Comparison of ENCODE assay signal across 8 mouse cellular contexts in genomic region chr3:32366246-32366734, GRCm38 (mm10). TPM values are rescaled to one million over a fixed set of nuclear protein-coding genes. Genes with fewer than 3 reads are reported as not detected.
DNase-seq lines count a peak whose midpoint lies in the region; ATAC-seq and TF ChIP-seq lines count a peak whose summit lies in the region.

No protein-coding gene starts in this region.

- no peak for TF ChIP-seq POLR2A in small intestine, adult 2 months (IDR thresholded peaks at IDR 0.05; ENCODE audit: low read depth, low read length)

- 62% methylated on average over 17 of the region's 17 CpGs for WGBS in lung, embryonic 15.5 days
- 55% methylated on average over 17 of the region's 17 CpGs for WGBS in hindbrain, embryonic 12.5 days
- 61% methylated on average over 17 of the region's 17 CpGs for WGBS in lung, postnatal 0 days
- 52% methylated on average over 17 of the region's 17 CpGs for WGBS in small intestine, adult 2 months

- no peaks in the 10 kb centered on the region for H3K27me3 ChIP-seq in lung, embryonic 15.5 days
- H3K27me3 ChIP-seq in hindbrain, embryonic 12.5 days: no peaks in the 10 kb centered on the region
- H3K27me3 ChIP-seq in lung, postnatal 0 days (replicated peaks; ENCODE audit: insufficient read depth, low read length): no peaks in the 10 kb centered on the region
- H3K27me3 ChIP-seq in small intestine, adult 2 months (ENCODE audit: control insufficient read depth, insufficient read depth, low read length): no peaks in the 10 kb centered on the region

- H3K27ac ChIP-seq in lung, embryonic 15.5 days: no peak overlapping the region
- peak overlapping the region; percentile 91 for H3K27ac ChIP-seq in hindbrain, embryonic 12.5 days
- H3K27ac ChIP-seq in lung, postnatal 0 days (ENCODE audit: low read length): no peak overlapping the region
- no peak overlapping the region for H3K27ac ChIP-seq in small intestine, adult 2 months (ENCODE audit: insufficient read depth, low read depth, low read length)

- H3K4me3 ChIP-seq in lung, embryonic 15.5 days: peak overlapping the region; percentile 80
- H3K4me3 ChIP-seq in hindbrain, embryonic 12.5 days: peak overlapping the region; percentile 88
- peak overlapping the region; percentile 82 for H3K4me3 ChIP-seq in lung, postnatal 0 days (ENCODE audit: low read depth, low read length)
- H3K4me3 ChIP-seq in small intestine, adult 2 months (ENCODE audit: low read depth, low read length): peak overlapping the region; percentile 92

- peak overlapping the region; percentile 93 for H3K4me2 ChIP-seq in lung, embryonic 15.5 days
- peak overlapping the region; percentile 75 for H3K4me2 ChIP-seq in hindbrain, embryonic 12.5 days (replicated peaks)
- peak overlapping the region; percentile 91 for H3K4me2 ChIP-seq in lung, postnatal 0 days (replicated peaks; ENCODE audit: low read depth, low read length)

- no peak for TF ChIP-seq EP300 in lung, postnatal 0 days (IDR thresholded peaks at IDR 0.05)

- no peak for ATAC-seq in lung, embryonic 15.5 days (ENCODE audit: borderline replicate concordance, extremely low read depth, low FRiP score, low TSS enrichment)
- ATAC-seq in hindbrain, embryonic 12.5 days (ENCODE audit: low FRiP score): peak; percentile 71
- no peak for ATAC-seq in lung, postnatal 0 days
- no peak for ATAC-seq in monocyte, adult 5-6 weeks (replicated peaks; ENCODE audit: insufficient number of reproducible peaks, low FRiP score, low TSS enrichment, poor library complexity, severe bottlenecking)
- no peak for ATAC-seq in CD4-positive, CD25-positive, alpha-beta regulatory T cell, adult 4 months

- peaks cover 7% of the 10 kb centered on the region for H3K4me1 ChIP-seq in lung, embryonic 15.5 days
- peaks cover 15% of the 10 kb centered on the region for H3K4me1 ChIP-seq in hindbrain, embryonic 12.5 days
- H3K4me1 ChIP-seq in lung, postnatal 0 days (ENCODE audit: insufficient read depth, low read depth, low read length): peaks cover 6% of the 10 kb centered on the region; the same call in 1 of the 2 replicates
- H3K4me1 ChIP-seq in small intestine, adult 2 months (ENCODE audit: control insufficient read depth, insufficient read depth, insufficient read length, low read length): no peaks in the 10 kb centered on the region

- H3K9me3 ChIP-seq in lung, embryonic 15.5 days: no peaks in the 10 kb centered on the region
- no peaks in the 10 kb centered on the region for H3K9me3 ChIP-seq in hindbrain, embryonic 12.5 days (replicated peaks)
- no peaks in the 10 kb centered on the region for H3K9me3 ChIP-seq in lung, postnatal 0 days (ENCODE audit: low read length)

- no peaks in the 10 kb centered on the region for H3K36me3 ChIP-seq in lung, embryonic 15.5 days
- no peaks in the 10 kb centered on the region for H3K36me3 ChIP-seq in hindbrain, embryonic 12.5 days
- no peaks in the 10 kb centered on the region for H3K36me3 ChIP-seq in lung, postnatal 0 days (ENCODE audit: insufficient read depth, low read length)
- no peaks in the 10 kb centered on the region for H3K36me3 ChIP-seq in small intestine, adult 2 months (ENCODE audit: control insufficient read depth, insufficient read depth, low read length)

- DNase-seq in lung, postnatal 10 days: no peak
- peak; percentile 20 for DNase-seq in cerebellum, adult 8-10 months
- DNase-seq in lung, postnatal 0 days (ENCODE audit: low spot score): no peak

- no peak for TF ChIP-seq CTCF in lung, postnatal 0 days (IDR thresholded peaks at IDR 0.05)
- TF ChIP-seq CTCF in small intestine, adult 2 months (IDR thresholded peaks at IDR 0.05; ENCODE audit: extremely low read depth, insufficient read length, insufficient replicate concordance, low read depth, low read length): no peak

- no peak overlapping the region for H3K9ac ChIP-seq in lung, embryonic 15.5 days
- H3K9ac ChIP-seq in hindbrain, embryonic 12.5 days: peak overlapping the region; percentile 90
- H3K9ac ChIP-seq in lung, postnatal 0 days (replicated peaks; ENCODE audit: low read depth): no peak overlapping the region

RNA-seq across cellular contexts. Expression of gene Zmat3, which starts 0.5 kb away (rescaled TPM):
- 3.2 and 3.5 TPM in 2 replicates for polyA plus RNA-seq in lung, embryonic 15.5 days (2015; fragmentation: Nextera tagmentation; extraction: Ambion mirVana)
- 9.4 and 10.1 TPM in 2 replicates for polyA plus RNA-seq in hindbrain, embryonic 12.5 days (2016; fragmentation: Nextera tagmentation; extraction: Ambion mirVana)
- 1.9 and 2.1 TPM in 2 replicates for polyA plus RNA-seq in lung, postnatal 0 days (2015; fragmentation: Nextera tagmentation; extraction: Ambion mirVana)
- 2.9 and 4.7 TPM in 2 replicates for polyA plus RNA-seq in small intestine, adult 2 months (2012; rRNA removed)
- 1.1 to 3.1 TPM (median 1.2 TPM) in 3 replicates for total RNA-seq in monocyte, adult 5-6 weeks (2017)
- 1 to 10 TPM; 4.4 to 4.7 TPM for polyA plus RNA-seq in CD4-positive, CD25-positive, alpha-beta regulatory T cell, adult 4 months (2017; shearing (Covaris generic))

RNA-seq across cellular contexts. Expression of gene Pik3ca, which starts 31.2 kb away (rescaled TPM):
- 10.5 and 10.9 TPM in 2 replicates for polyA plus RNA-seq in lung, embryonic 15.5 days (2015; fragmentation: Nextera tagmentation; extraction: Ambion mirVana)
- polyA plus RNA-seq in hindbrain, embryonic 12.5 days (2016; fragmentation: Nextera tagmentation; extraction: Ambion mirVana): 12.7 and 14.2 TPM in 2 replicates
- 13.4 and 16.0 TPM in 2 replicates for polyA plus RNA-seq in lung, postnatal 0 days (2015; fragmentation: Nextera tagmentation; extraction: Ambion mirVana)
- 0.96 and 2.1 TPM in 2 replicates for polyA plus RNA-seq in small intestine, adult 2 months (2012; rRNA removed)
- 43.9 to 60.4 TPM (median 50.6 TPM) in 3 replicates for total RNA-seq in monocyte, adult 5-6 weeks (2017)
- 10 to 100 TPM; 14.1 to 23.2 TPM for polyA plus RNA-seq in CD4-positive, CD25-positive, alpha-beta regulatory T cell, adult 4 months (2017; shearing (Covaris generic))
